10 mouse cellular contexts compared by ENCODE assay signal in genomic region chr1:120105556-120105959, GRCm38 (mm10). TPM values are rescaled to one million over a fixed set of nuclear protein-coding genes. Genes with fewer than 3 reads are reported as not detected.
DNase-seq lines count a peak whose midpoint lies in the region; ATAC-seq lines count a peak whose summit lies in the region.
"Had no signal": no experiment of that assay in that cellular context is flagged by ENCODE, and none has a peak within 500 bp of the region (broad histone marks: within the 10 kb centered on the region; RNA-seq: fewer than 3 reads in every experiment).

No protein-coding gene starts in this region.

- WGBS in embryonic facial prominence, embryonic 13.5 days: 68% methylated on average over 5 of the region's 5 CpGs
- 87% methylated on average over 5 of the region's 5 CpGs for WGBS in embryonic facial prominence, embryonic 10.5 days
- 90% methylated on average over 5 of the region's 5 CpGs for WGBS in midbrain, embryonic 11.5 days
- WGBS in hindbrain, embryonic 11.5 days: 86% methylated on average over 5 of the region's 5 CpGs

- H3K4me1 ChIP-seq in embryonic facial prominence, embryonic 13.5 days: peaks cover 3% of the 10 kb centered on the region; the same call in 1 of the 2 replicates
- no peaks in the 10 kb centered on the region for H3K4me1 ChIP-seq in embryonic facial prominence, embryonic 10.5 days
- H3K4me1 ChIP-seq in midbrain, embryonic 11.5 days (ENCODE audit: control insufficient read depth, insufficient read depth, low read length): no peaks in the 10 kb centered on the region
- H3K4me1 ChIP-seq in hindbrain, embryonic 11.5 days (replicated peaks; ENCODE audit: control insufficient read depth, insufficient read depth, low read length): no peaks in the 10 kb centered on the region

- H3K9me3 ChIP-seq in embryonic facial prominence, embryonic 13.5 days: no peaks in the 10 kb centered on the region
- H3K9me3 ChIP-seq in embryonic facial prominence, embryonic 10.5 days: no peaks in the 10 kb centered on the region
- H3K9me3 ChIP-seq in midbrain, embryonic 11.5 days (ENCODE audit: control insufficient read depth, low read length): no peaks in the 10 kb centered on the region
- no peaks in the 10 kb centered on the region for H3K9me3 ChIP-seq in hindbrain, embryonic 11.5 days (ENCODE audit: control insufficient read depth, low read length)

- H3K4me3 ChIP-seq in embryonic facial prominence, embryonic 13.5 days: no peak overlapping the region
- no peak overlapping the region for H3K4me3 ChIP-seq in embryonic facial prominence, embryonic 10.5 days
- H3K4me3 ChIP-seq in midbrain, embryonic 11.5 days (ENCODE audit: low read depth, low read length): no peak overlapping the region
- no peak overlapping the region for H3K4me3 ChIP-seq in hindbrain, embryonic 11.5 days (ENCODE audit: low read depth, low read length)

- H3K27me3 ChIP-seq in embryonic facial prominence, embryonic 13.5 days: no peaks in the 10 kb centered on the region
- no peaks in the 10 kb centered on the region for H3K27me3 ChIP-seq in embryonic facial prominence, embryonic 10.5 days (replicated peaks; ENCODE audit: low read depth, poor library complexity, severe bottlenecking)
- no peaks in the 10 kb centered on the region for H3K27me3 ChIP-seq in midbrain, embryonic 11.5 days (ENCODE audit: control insufficient read depth, insufficient read depth, low read length)
- no peaks in the 10 kb centered on the region for H3K27me3 ChIP-seq in hindbrain, embryonic 11.5 days (ENCODE audit: control insufficient read depth, insufficient read depth, low read length)

- H3K4me2 ChIP-seq in embryonic facial prominence, embryonic 13.5 days: no peak overlapping the region
- no peak overlapping the region for H3K4me2 ChIP-seq in midbrain, embryonic 11.5 days
- H3K4me2 ChIP-seq in hindbrain, embryonic 11.5 days (replicated peaks; ENCODE audit: low read depth, low read length): no peak overlapping the region

- no peak overlapping the region for H3K9ac ChIP-seq in embryonic facial prominence, embryonic 13.5 days
- H3K9ac ChIP-seq in midbrain, embryonic 11.5 days (ENCODE audit: low read length): no peak overlapping the region
- H3K9ac ChIP-seq in hindbrain, embryonic 11.5 days (ENCODE audit: low read depth, low read length): no peak overlapping the region

- no peaks in the 10 kb centered on the region for H3K36me3 ChIP-seq in embryonic facial prominence, embryonic 13.5 days
- no peaks in the 10 kb centered on the region for H3K36me3 ChIP-seq in embryonic facial prominence, embryonic 10.5 days (replicated peaks)
- H3K36me3 ChIP-seq in midbrain, embryonic 11.5 days (ENCODE audit: control insufficient read depth, insufficient read depth, low read length): no peaks in the 10 kb centered on the region
- H3K36me3 ChIP-seq in hindbrain, embryonic 11.5 days (ENCODE audit: control insufficient read depth, insufficient read depth, low read length): no peaks in the 10 kb centered on the region

- ATAC-seq in embryonic facial prominence, embryonic 13.5 days (ENCODE audit: insufficient number of reproducible peaks, insufficient read depth, low FRiP score, low TSS enrichment, low read depth): peak; percentile 78
- no peak for ATAC-seq in midbrain, embryonic 11.5 days (ENCODE audit: low FRiP score)
- ATAC-seq in hindbrain, embryonic 11.5 days (ENCODE audit: low FRiP score): no peak
- ATAC-seq: hindbrain, embryonic 16.5 days had no signal

- DNase-seq in embryonic facial prominence, embryonic 10.5 days (ENCODE audit: low spot score): no peak
- peak; percentile 80 for DNase-seq in urinary bladder, postnatal 14 days (ENCODE audit: low spot score)
- DNase-seq in urinary bladder, postnatal 10 days (ENCODE audit: low spot score): no peak
- DNase-seq in lung, postnatal 14 days: peak; percentile 65
- DNase-seq in testis, postnatal 10 days (ENCODE audit: low spot score): no peak
- DNase-seq in midbrain, embryonic 11.5 days (ENCODE audit: low spot score, missing footprints): no peak
- no peak for DNase-seq in hindbrain, embryonic 11.5 days (ENCODE audit: low spot score)
- DNase-seq: thymus, adult 2 months had no signal

- no peak overlapping the region for H3K27ac ChIP-seq in embryonic facial prominence, embryonic 13.5 days
- H3K27ac ChIP-seq in embryonic facial prominence, embryonic 10.5 days (replicated peaks): no peak overlapping the region
- no peak overlapping the region for H3K27ac ChIP-seq in midbrain, embryonic 11.5 days (ENCODE audit: low read depth, low read length)
- H3K27ac ChIP-seq in hindbrain, embryonic 11.5 days (ENCODE audit: low read depth, low read length): no peak overlapping the region

RNA-seq across cellular contexts. Expression of gene Dbi, which starts 15.3 kb away (rescaled TPM):
- polyA plus RNA-seq in embryonic facial prominence, embryonic 13.5 days (2015; fragmentation: Nextera tagmentation; extraction: Ambion mirVana): 607 and 644 TPM in 2 replicates
- polyA plus RNA-seq in embryonic facial prominence, embryonic 10.5 days (2016; fragmentation: Nextera tagmentation; extraction: Ambion mirVana): 693 and 727 TPM in 2 replicates
- polyA plus RNA-seq in midbrain, embryonic 11.5 days (2014; fragmentation: Nextera tagmentation; extraction: Ambion mirVana): 690 and 715 TPM in 2 replicates
- polyA plus RNA-seq in hindbrain, embryonic 11.5 days (2014; fragmentation: Nextera tagmentation; extraction: Ambion mirVana): 642 and 669 TPM in 2 replicates

RNA-seq across cellular contexts. Expression of gene 3110009E18Rik, which starts 15.4 kb away (rescaled TPM):
- polyA plus RNA-seq in embryonic facial prominence, embryonic 13.5 days (2015; fragmentation: Nextera tagmentation; extraction: Ambion mirVana): 22.9 and 26.6 TPM in 2 replicates
- polyA plus RNA-seq in embryonic facial prominence, embryonic 10.5 days (2016; fragmentation: Nextera tagmentation; extraction: Ambion mirVana): 19.8 and 20.7 TPM in 2 replicates
- polyA plus RNA-seq in midbrain, embryonic 11.5 days (2014; fragmentation: Nextera tagmentation; extraction: Ambion mirVana): 26.4 and 27.1 TPM in 2 replicates
- 21.9 and 26.1 TPM in 2 replicates for polyA plus RNA-seq in hindbrain, embryonic 11.5 days (2014; fragmentation: Nextera tagmentation; extraction: Ambion mirVana)

RNA-seq across cellular contexts. Expression of gene Tmem37, which starts 31.7 kb away (rescaled TPM):
- 5.5 and 10.0 TPM in 2 replicates for polyA plus RNA-seq in embryonic facial prominence, embryonic 13.5 days (2015; fragmentation: Nextera tagmentation; extraction: Ambion mirVana)
- 5.2 and 7.2 TPM in 2 replicates for polyA plus RNA-seq in embryonic facial prominence, embryonic 10.5 days (2016; fragmentation: Nextera tagmentation; extraction: Ambion mirVana)
- 6.8 and 7.3 TPM in 2 replicates for polyA plus RNA-seq in midbrain, embryonic 11.5 days (2014; fragmentation: Nextera tagmentation; extraction: Ambion mirVana)
- polyA plus RNA-seq in hindbrain, embryonic 11.5 days (2014; fragmentation: Nextera tagmentation; extraction: Ambion mirVana): 8.8 and 10.6 TPM in 2 replicates

Comparison
In these comparisons a context has a peak if more than half of its experiments do, and no peak if none do; other contexts are left out.
1. DNase-seq: peak in urinary bladder, postnatal 14 days (single experiment) and lung, postnatal 14 days (single experiment); none in embryonic facial prominence, embryonic 10.5 days (single experiment), urinary bladder, postnatal 10 days (single experiment), testis, postnatal 10 days (single experiment), midbrain, embryonic 11.5 days (single experiment) and hindbrain, embryonic 11.5 days (single experiment).